Mouse (Mus musculus): ENCODE measurements around the gene Prkaa2.

DNA sequence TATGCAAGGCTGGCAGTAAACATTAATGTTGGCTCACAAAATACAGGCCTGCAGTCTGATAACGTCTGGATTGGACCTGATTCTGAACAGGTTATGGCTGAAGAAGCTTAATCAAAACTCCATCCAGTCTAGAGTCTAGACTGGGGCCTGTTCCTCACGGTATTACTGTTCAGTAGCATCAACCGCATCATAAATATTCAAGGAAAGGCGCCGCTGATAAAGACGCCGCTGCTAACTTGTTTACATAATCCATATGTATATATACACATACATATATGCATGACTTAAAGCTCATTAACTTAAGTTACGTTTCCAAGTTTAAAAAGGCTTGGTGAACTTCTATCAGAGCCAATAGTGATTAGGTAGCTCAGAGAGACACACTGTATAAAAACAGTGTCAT is 78.6 kb downstream of the Prkaa2 start:
- TF ChIP-seq POLR2A (IDR thresholded peaks at IDR 0.05; ENCODE audit: borderline replicate concordance, extremely low read depth, low read depth, low read length) (no peak), CTCF (IDR thresholded peaks at IDR 0.05; ENCODE audit: insufficient read depth, low read length) (no peak)
